In the genomic region with DNA sequence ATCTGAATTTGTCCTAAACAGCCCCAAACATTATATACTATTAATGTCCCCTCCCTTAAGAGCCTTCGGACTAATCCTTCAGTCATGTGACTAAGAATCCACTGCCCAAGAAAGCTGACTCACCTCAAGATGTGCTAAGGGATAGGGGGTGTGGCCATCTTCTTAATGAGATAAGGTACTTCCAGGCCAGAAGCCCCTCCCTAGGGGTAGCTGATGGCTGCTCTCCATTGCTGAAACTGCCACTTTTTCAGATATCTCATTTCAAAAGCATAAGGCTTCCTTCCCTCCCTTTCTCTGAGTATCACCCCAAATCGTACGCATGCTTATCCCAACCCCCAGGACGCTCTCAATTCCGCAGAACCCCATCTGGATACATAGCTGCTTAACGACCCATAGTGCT, we compare ENCODE assay signal across 9 mouse cellular contexts. TPM values are rescaled to one million over a fixed set of nuclear protein-coding genes. Genes with fewer than 3 reads are reported as not detected.
DNase-seq lines count a peak whose midpoint lies in the region; ATAC-seq and TF ChIP-seq lines count a peak whose summit lies in the region.
"Had no signal": no experiment of that assay in that cellular context is flagged by ENCODE, and none has a peak within 500 bp of the region (broad histone marks: within the 10 kb centered on the region; RNA-seq: fewer than 3 reads in every experiment).

No protein-coding gene starts in this region.

- no peak for TF ChIP-seq CTCF in gastrocnemius, adult 2 months (IDR thresholded peaks at IDR 0.05)

- H3K4me3 ChIP-seq in gastrocnemius, adult 2 months, result peak overlapping the region; percentile 84
- peak overlapping the region; percentile 83 for H3K4me3 ChIP-seq in liver, embryonic 12.5 days

- H3K27me3 ChIP-seq in liver, embryonic 12.5 days (replicated peaks), result no peaks in the 10 kb centered on the region

- no peaks in the 10 kb centered on the region for H3K9me3 ChIP-seq in liver, embryonic 12.5 days (replicated peaks)

- intact Hi-C loops in gastrocnemius, adult 2 months (cut with DNase I), result no loop called here
- intact Hi-C loops in gastrocnemius, postnatal 36 days (cut with DNase I), result no loop called here

- peaks cover 43% of the 10 kb centered on the region for H3K36me3 ChIP-seq in liver, embryonic 12.5 days

- peaks cover 38% of the 10 kb centered on the region for H3K4me1 ChIP-seq in liver, embryonic 12.5 days

- DNase-seq in gastrocnemius, adult 2 months, result no peak
- DNase-seq in gastrocnemius, postnatal 36 days, result no peak
- DNase-seq in 3T3-L1 (ENCODE audit: low read depth, low spot score), result peak; percentile 53
- no peak for DNase-seq in thymus, postnatal 0 days (ENCODE audit: low spot score)
- no peak for DNase-seq in T-cell, adult 2 months (ENCODE audit: low spot score)
- DNase-seq in thymus, adult 18-20 months, result no peak
- DNase-seq: lung, adult 2 months had no signal

- H3K4me2 ChIP-seq in liver, embryonic 12.5 days, result peak overlapping the region; percentile 94

- 31% methylated on average over 6 of the region's 6 CpGs for WGBS in liver, embryonic 12.5 days (ENCODE audit: insufficient replicate concordance)

- H3K27ac ChIP-seq in gastrocnemius, adult 2 months, result peak overlapping the region; percentile 96; the same call in 1 of the 2 replicates
- peak overlapping the region; percentile 98 for H3K27ac ChIP-seq in liver, embryonic 12.5 days

- H3K9ac ChIP-seq in liver, embryonic 12.5 days, result peak overlapping the region; percentile 88

- ATAC-seq in erythroblast, adult 5-6 weeks (replicated peaks; ENCODE audit: low FRiP score, poor library complexity, severe bottlenecking), result peak; percentile 76
- ATAC-seq in liver, embryonic 12.5 days, result peak; percentile 81

RNA-seq across cellular contexts. Expression of a gene that starts 1.6 kb away (rescaled TPM):
- total RNA-seq in gastrocnemius, adult 2 months (2021), result 10 to 100 TPM; 55.1 to 61.8 TPM
- total RNA-seq in gastrocnemius, postnatal 36 days (2021), result 10 to 100 TPM; 48.6 to 65.4 TPM
- total RNA-seq in erythroblast, adult 5-6 weeks (2015; ENCODE audit: low replicate concordance), result 83.0 and 88.6 TPM in 2 replicates
- 487 and 671 TPM in 2 replicates for total RNA-seq in erythroblast, adult 5-6 weeks (2017; ENCODE audit: low replicate concordance)
- polyA plus RNA-seq in liver, embryonic 12.5 days (2016; fragmentation: Nextera tagmentation; extraction: Ambion mirVana), result 140 and 146 TPM in 2 replicates
- polyA plus RNA-seq in thymus, postnatal 0 days (2015; fragmentation: Nextera tagmentation; extraction: Ambion mirVana), result 110 and 111 TPM in 2 replicates

RNA-seq across cellular contexts. Expression of a gene that starts 17.5 kb away (rescaled TPM):
- total RNA-seq in gastrocnemius, adult 2 months (2021), result 10 to 100 TPM; 28.3 to 28.5 TPM
- total RNA-seq in gastrocnemius, postnatal 36 days (2021), result 10 to 100 TPM; 22.9 to 25.3 TPM
- total RNA-seq in erythroblast, adult 5-6 weeks (2015; ENCODE audit: low replicate concordance), result 1,095 and 1,392 TPM in 2 replicates
- 1,351 and 1,490 TPM in 2 replicates for total RNA-seq in erythroblast, adult 5-6 weeks (2017; ENCODE audit: low replicate concordance)
- polyA plus RNA-seq in liver, embryonic 12.5 days (2016; fragmentation: Nextera tagmentation; extraction: Ambion mirVana), result 157 and 165 TPM in 2 replicates
- 16.2 and 17.2 TPM in 2 replicates for polyA plus RNA-seq in thymus, postnatal 0 days (2015; fragmentation: Nextera tagmentation; extraction: Ambion mirVana)

RNA-seq across cellular contexts. Expression of a gene that starts 17.6 kb away (rescaled TPM):
- total RNA-seq in gastrocnemius, adult 2 months (2021), result 1 to 10 TPM; 3.4 to 3.5 TPM
- total RNA-seq in gastrocnemius, postnatal 36 days (2021), result 1 to 10 TPM; 3.0 to 4.8 TPM
- total RNA-seq in erythroblast, adult 5-6 weeks (2015; ENCODE audit: low replicate concordance), result 1.3 TPM in 1 of 2 replicates, not detected in the other
- 2.8 and 9.9 TPM in 2 replicates for total RNA-seq in erythroblast, adult 5-6 weeks (2017; ENCODE audit: low replicate concordance)
- polyA plus RNA-seq in liver, embryonic 12.5 days (2016; fragmentation: Nextera tagmentation; extraction: Ambion mirVana), result 0.80 and 0.87 TPM in 2 replicates
- 3.3 and 4.6 TPM in 2 replicates for polyA plus RNA-seq in thymus, postnatal 0 days (2015; fragmentation: Nextera tagmentation; extraction: Ambion mirVana)

RNA-seq across cellular contexts. Expression of a gene that starts 20.0 kb away (rescaled TPM):
- total RNA-seq in gastrocnemius, adult 2 months (2021), result 10 to 100 TPM; 13.1 to 22.9 TPM
- 10 to 100 TPM; 11.4 to 12.8 TPM for total RNA-seq in gastrocnemius, postnatal 36 days (2021)
- total RNA-seq in erythroblast, adult 5-6 weeks (2015; ENCODE audit: low replicate concordance), result 3.3 TPM in 2 replicates
- 2.1 and 2.3 TPM in 2 replicates for total RNA-seq in erythroblast, adult 5-6 weeks (2017; ENCODE audit: low replicate concordance)
- 2.8 and 3.1 TPM in 2 replicates for polyA plus RNA-seq in liver, embryonic 12.5 days (2016; fragmentation: Nextera tagmentation; extraction: Ambion mirVana)
- 1.1 and 1.5 TPM in 2 replicates for polyA plus RNA-seq in thymus, postnatal 0 days (2015; fragmentation: Nextera tagmentation; extraction: Ambion mirVana)

RNA-seq across cellular contexts. Expression of a gene that starts 21.9 kb away (rescaled TPM):
- 1 to 10 TPM; 5.5 to 8.4 TPM for total RNA-seq in gastrocnemius, adult 2 months (2021)
- 1 to 10 TPM; 6.1 to 6.6 TPM for total RNA-seq in gastrocnemius, postnatal 36 days (2021)
- not detected in 2 replicates for total RNA-seq in erythroblast, adult 5-6 weeks (2015; ENCODE audit: low replicate concordance)
- not detected in 2 replicates for total RNA-seq in erythroblast, adult 5-6 weeks (2017; ENCODE audit: low replicate concordance)
- polyA plus RNA-seq in liver, embryonic 12.5 days (2016; fragmentation: Nextera tagmentation; extraction: Ambion mirVana), result not detected in 2 replicates
- not detected in 2 replicates for polyA plus RNA-seq in thymus, postnatal 0 days (2015; fragmentation: Nextera tagmentation; extraction: Ambion mirVana)
- polyA plus RNA-seq: lung, adult 2 months had no signal

Comparison
In these comparisons a context has a peak if more than half of its experiments do, and no peak if none do; other contexts are left out.
1. RNA of a gene that starts 17.5 kb away (total RNA-seq): 1,095 to 1,490 TPM in erythroblast, adult 5-6 weeks; 28.3 to 28.5 TPM in gastrocnemius, adult 2 months and 22.9 to 25.3 TPM in gastrocnemius, postnatal 36 days; every median in the first group is over 10 times any median in the second.